Mouse (Mus musculus) myocyte (in vitro differentiated cells): ENCODE data around the gene Ak5. TPM values are rescaled to one million over a fixed set of nuclear protein-coding genes. Genes with fewer than 3 reads are reported as not detected.
A peak's percentile ranks its signal among the peaks of the same experiment; 100 is the strongest.
"Not testable (repeated sequence)": the region's sequence is repeated elsewhere in the genome, so short reads cannot be mapped to it uniquely, and the experiment has no call there.

Experiments
- H3K27me3 ChIP-seq: one replicate; pipeline ENCODE4 v1.6.1; 2011; ENCODE audit not compliant: control insufficient read depth, insufficient read depth, insufficient read length
- H3K36me3 ChIP-seq: one replicate; pipeline ENCODE4 v1.6.1; 2011; ENCODE audit not compliant: control insufficient read depth, insufficient read depth
- H3K4me2 ChIP-seq: one replicate; pipeline ENCODE4 v1.6.1; 2011; ENCODE audit warnings: low read depth, control low read depth
- H3K4me3 ChIP-seq: one replicate; pipeline ENCODE4 v1.5.1; 2011; ENCODE audit warnings: mild to moderate bottlenecking, control low read depth, moderate library complexity
- H3K79me2 ChIP-seq: one replicate; pipeline ENCODE4 v1.6.1; 2011; ENCODE audit not compliant: control insufficient read depth, insufficient read depth
- H3ac ChIP-seq: one replicate; pipeline ENCODE4 v1.6.1; 2011; ENCODE audit not compliant: control insufficient read depth, insufficient read length
- CEBPB ChIP-seq: IDR thresholded peaks from 2 replicates; pipeline ENCODE4 v1.6.1; 2011; ENCODE audit warnings: mild to moderate bottlenecking, moderate library complexity; ENCODE audit not compliant: poor library complexity, insufficient read depth, severe bottlenecking
- E2F4 ChIP-seq: IDR thresholded peaks from one replicate; pipeline ENCODE4 v1.6.1; 2011; ENCODE audit warnings: mild to moderate bottlenecking, control low read depth, moderate library complexity; ENCODE audit not compliant: insufficient read depth
- MAX ChIP-seq: IDR thresholded peaks from one replicate; pipeline ENCODE4 v1.6.1; 2011; ENCODE audit warnings: low read depth, mild to moderate bottlenecking, control low read depth
- MYOD1 ChIP-seq, 3 experiments: IDR thresholded peaks; one replicate each; pipeline ENCODE4 v1.6.1; 2011; ENCODE audit warnings: control low read depth in 2 of 3, low read depth in 2 of 3, mild to moderate bottlenecking in 2 of 3, moderate library complexity in 1 of 3; ENCODE audit not compliant: insufficient read length in 2 of 3, control insufficient read depth in 1 of 3
- MYOG ChIP-seq, 3 experiments: IDR thresholded peaks; one replicate each; pipeline ENCODE4 v1.6.1; 2011; ENCODE audit warnings: control low read depth in 2 of 3, low read depth in 2 of 3, mild to moderate bottlenecking in 2 of 3; ENCODE audit not compliant: insufficient read length in 2 of 3, control insufficient read depth in 1 of 3, insufficient read depth in 1 of 3
- POLR2A ChIP-seq: IDR thresholded peaks from one replicate; pipeline ENCODE4 v1.6.1; 2011; ENCODE audit warnings: low read depth, mild to moderate bottlenecking, control low read depth, moderate library complexity; ENCODE audit not compliant: insufficient read length
- POLR2AphosphoS2 ChIP-seq: IDR thresholded peaks from one replicate; pipeline ENCODE4 v1.6.1; 2011; ENCODE audit warnings: low read depth, control low read depth; ENCODE audit not compliant: insufficient read length
- REST ChIP-seq: IDR thresholded peaks from one replicate; pipeline ENCODE4 v1.6.1; 2011; ENCODE audit warnings: mild to moderate bottlenecking, control low read depth, moderate library complexity; ENCODE audit not compliant: insufficient read depth, insufficient read length
- SRF ChIP-seq: IDR thresholded peaks from one replicate; pipeline ENCODE4 v1.6.1; 2011; ENCODE audit warnings: low read depth; ENCODE audit not compliant: control insufficient read depth, insufficient read length
- TCF12 ChIP-seq: IDR thresholded peaks from one replicate; pipeline ENCODE4 v1.6.1; 2011; ENCODE audit warnings: mild to moderate bottlenecking, control low read depth; ENCODE audit not compliant: poor library complexity, insufficient read depth, severe bottlenecking
- TCF3 ChIP-seq: IDR thresholded peaks from one replicate; pipeline ENCODE4 v1.6.1; 2011; ENCODE audit warnings: low read depth, control low read depth; ENCODE audit not compliant: insufficient read length
- USF1 ChIP-seq: IDR thresholded peaks from one replicate; pipeline ENCODE4 v1.6.1; 2011; ENCODE audit warnings: low read depth, mild to moderate bottlenecking, control low read depth, moderate library complexity
- polyA plus RNA-seq: library from polyadenylated mRNA; unstranded; fragments of >200 nt; fragmentation: generic; extraction: Trizol; gene quantifications from one replicate; pipeline ENCODE4 v1.2.1, GENCODE M21; 2012; ENCODE audit warnings: missing spikeins

Ak5 gene
- polyA plus RNA-seq, 1 experiment: 2.2 TPM

- H3K27me3 ChIP-seq: no peaks in the 10 kb centered on the region
- H3K4me3 ChIP-seq: no peak overlapping the region
- no peak for TF ChIP-seq MYOD1 (IDR thresholded peaks at IDR 0.05; ENCODE audit: control insufficient read depth in 1 of 3, insufficient read length in 2 of 3, low read depth in 2 of 3)
- no peak overlapping the region for H3K4me2 ChIP-seq
- H3K36me3 ChIP-seq: no peaks in the 10 kb centered on the region
- no peak overlapping the region for H3ac ChIP-seq
- no peaks in the 10 kb centered on the region for H3K79me2 ChIP-seq
Measured at GRCm38 (mm10) chr3:152605849-152606248, 62.3 kb downstream of the Ak5 start.

GRCm38 (mm10) chr3:152599679-152600078 lies 68.5 kb downstream of the Ak5 start:
- no peak overlapping the region for H3ac ChIP-seq

GRCm38 (mm10) chr3:152596406-152597050 lies 71.6 kb downstream of the Ak5 start:
- no peaks in the 10 kb centered on the region for H3K27me3 ChIP-seq
- H3ac ChIP-seq: no peak overlapping the region
- no peaks in the 10 kb centered on the region for H3K36me3 ChIP-seq
- no peak overlapping the region for H3K4me2 ChIP-seq
- no peaks in the 10 kb centered on the region for H3K79me2 ChIP-seq
- H3K4me3 ChIP-seq: no peak overlapping the region
- TF ChIP-seq MYOG (IDR thresholded peaks at IDR 0.05; ENCODE audit: control insufficient read depth in 1 of 3, insufficient read depth in 1 of 3, insufficient read length in 2 of 3, low read depth in 2 of 3): no peak

More at GRCm38 (mm10) chr3:152599679-152600078, 68.5 kb downstream of the Ak5 start:
- H3K4me3 ChIP-seq: no peak overlapping the region
- no peak overlapping the region for H3K4me2 ChIP-seq
- no peaks in the 10 kb centered on the region for H3K36me3 ChIP-seq
- no peaks in the 10 kb centered on the region for H3K79me2 ChIP-seq
- H3K27me3 ChIP-seq: no peaks in the 10 kb centered on the region
- TF ChIP-seq E2F4: no peak
- no peak for TF ChIP-seq MYOD1 (IDR thresholded peaks at IDR 0.05; ENCODE audit: control insufficient read depth in 1 of 3, insufficient read length in 2 of 3, low read depth in 2 of 3)
- no peak for TF ChIP-seq USF1
- TF ChIP-seq SRF: no peak
- TF ChIP-seq MAX: no peak

- no peaks in the 10 kb centered on the region for H3K27me3 ChIP-seq
- TF ChIP-seq MAX (no peak), MYOG (IDR thresholded peaks at IDR 0.05; ENCODE audit: control insufficient read depth in 1 of 3, insufficient read depth in 1 of 3, insufficient read length in 2 of 3, low read depth in 2 of 3) (no peak)
Measured at GRCm38 (mm10) chr3:152592767-152593425, 75.3 kb downstream of the Ak5 start.

GRCm38 (mm10) chr3:152590491-152590890 lies 77.7 kb downstream of the Ak5 start:
- Histone ChIP-seq H3K79me2 (no peaks in the 10 kb centered on the region), H3K36me3 (no peaks in the 10 kb centered on the region), H3K4me3 (no peak overlapping the region), H3ac (no peak overlapping the region), H3K27me3 (no peaks in the 10 kb centered on the region), H3K4me2 (no peak overlapping the region)
- TF ChIP-seq REST (no peak), MAX (no peak), POLR2A (no peak)

More at GRCm38 (mm10) chr3:152592767-152593425, 75.3 kb downstream of the Ak5 start:
- Histone ChIP-seq H3ac (no peak overlapping the region), H3K79me2 (no peaks in the 10 kb centered on the region), H3K4me2 (no peak overlapping the region), H3K4me3 (no peak overlapping the region), H3K36me3 (no peaks in the 10 kb centered on the region)

- TF ChIP-seq MYOG (IDR thresholded peaks at IDR 0.05; ENCODE audit: control insufficient read depth in 1 of 3, insufficient read depth in 1 of 3, insufficient read length in 2 of 3, low read depth in 2 of 3): peak in 1 of 3 experiments; percentile 25
- peak in 1 of 3 experiments; percentile 40 for TF ChIP-seq MYOD1 (IDR thresholded peaks at IDR 0.05; ENCODE audit: control insufficient read depth in 1 of 3, insufficient read length in 2 of 3, low read depth in 2 of 3)
- not testable (repeated sequence) for H3K27me3 ChIP-seq, H3K4me3 ChIP-seq, H3ac ChIP-seq, H3K36me3 ChIP-seq, H3K4me2 ChIP-seq, H3K79me2 ChIP-seq
Measured at GRCm38 (mm10) chr3:152589101-152589500, 79.1 kb downstream of the Ak5 start.

GRCm38 (mm10) chr3:152587007-152587406 lies 81.2 kb downstream of the Ak5 start:
- Histone ChIP-seq H3ac (no peak overlapping the region), H3K27me3 (no peaks in the 10 kb centered on the region), H3K4me2 (no peak overlapping the region), H3K36me3 (no peaks in the 10 kb centered on the region), H3K4me3 (no peak overlapping the region), H3K79me2 (no peaks in the 10 kb centered on the region)
- no peak for TF ChIP-seq POLR2A
- TF ChIP-seq SRF: no peak
- TF ChIP-seq E2F4: no peak
- no peak for TF ChIP-seq MYOD1 (IDR thresholded peaks at IDR 0.05; ENCODE audit: control insufficient read depth in 1 of 3, insufficient read length in 2 of 3, low read depth in 2 of 3)
- no peak for TF ChIP-seq TCF3
- no peak for TF ChIP-seq USF1
- TF ChIP-seq MYOG (IDR thresholded peaks at IDR 0.05; ENCODE audit: control insufficient read depth in 1 of 3, insufficient read depth in 1 of 3, insufficient read length in 2 of 3, low read depth in 2 of 3): no peak
- no peak for TF ChIP-seq TCF12
- no peak for TF ChIP-seq CEBPB
- TF ChIP-seq POLR2AphosphoS2: no peak
- no peak for TF ChIP-seq REST
- TF ChIP-seq MAX: no peak
